ENCODE assay signal across 26 mouse cellular contexts in the genomic region with DNA sequence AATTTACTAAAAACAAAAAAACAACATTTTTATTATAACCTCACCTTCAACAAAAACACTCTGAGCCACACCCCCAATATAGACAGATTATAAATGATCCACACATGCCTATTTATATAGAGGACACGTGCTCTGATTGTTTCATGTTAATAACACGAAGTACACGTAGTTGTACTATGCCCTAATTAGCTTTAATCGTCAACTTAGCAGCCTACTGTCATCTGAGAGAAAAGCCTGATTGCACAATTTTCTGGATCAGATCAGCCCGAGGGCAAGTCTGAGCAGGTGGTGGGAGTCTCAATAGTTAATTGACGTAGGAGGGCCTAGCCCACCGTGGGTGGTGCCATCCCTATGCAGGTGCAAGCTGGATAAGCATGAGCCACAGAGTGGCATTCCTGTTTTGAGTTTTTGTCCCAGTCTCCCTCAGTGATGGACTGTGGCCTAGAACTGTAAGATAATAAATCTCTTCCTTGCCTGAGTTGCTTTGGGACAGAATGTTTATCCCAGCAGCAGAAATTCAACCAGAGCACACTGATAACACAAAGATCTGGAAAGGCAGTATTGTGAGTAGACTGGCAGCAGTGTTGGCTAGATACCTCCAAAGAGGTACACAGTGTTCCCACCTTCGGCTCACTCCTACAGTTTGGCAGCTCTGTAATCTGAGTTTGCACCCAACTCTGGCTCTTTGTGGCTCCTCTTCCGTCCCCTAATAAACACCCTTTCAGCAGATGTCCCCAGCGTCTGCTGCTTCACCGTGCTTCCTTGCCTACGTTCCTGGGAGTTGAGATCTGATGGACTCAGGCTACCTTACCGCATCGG.
DNase-seq lines count a peak whose midpoint lies in the region; ATAC-seq and TF ChIP-seq lines count a peak whose summit lies in the region.
"Had no signal": no experiment of that assay in that cellular context is flagged by ENCODE, and none has a peak within 500 bp of the region (broad histone marks: within the 10 kb centered on the region; RNA-seq: fewer than 3 reads in every experiment).

No protein-coding gene starts in this region.

- no peak overlapping the region for H3K4me3 ChIP-seq in hindbrain, postnatal 0 days (ENCODE audit: low read length)
- H3K4me3 ChIP-seq in hindbrain, embryonic 10.5 days = no peak overlapping the region
- H3K4me3 ChIP-seq in liver, embryonic 12.5 days = no peak overlapping the region
- H3K4me3 ChIP-seq in liver, embryonic 11.5 days (ENCODE audit: low read depth, low read length) = no peak overlapping the region
- H3K4me3 ChIP-seq in intestine, embryonic 16.5 days (ENCODE audit: low read length) = no peak overlapping the region
- H3K4me3 ChIP-seq: kidney, embryonic 15.5 days; limb, embryonic 12.5 days; midbrain, embryonic 10.5 days; myocyte; neural tube, embryonic 13.5 days had no signal

- TF ChIP-seq CTCF in hindbrain, postnatal 0 days (IDR thresholded peaks at IDR 0.05; ENCODE audit: low read depth) = no peak

- H3K9me3 ChIP-seq in hindbrain, postnatal 0 days (ENCODE audit: low read length) = no peaks in the 10 kb centered on the region
- H3K9me3 ChIP-seq in hindbrain, embryonic 10.5 days = no peaks in the 10 kb centered on the region
- H3K9me3 ChIP-seq in liver, embryonic 12.5 days (replicated peaks) = no peaks in the 10 kb centered on the region
- H3K9me3 ChIP-seq in liver, embryonic 11.5 days (ENCODE audit: control insufficient read depth, low read length) = no peaks in the 10 kb centered on the region
- no peaks in the 10 kb centered on the region for H3K9me3 ChIP-seq in intestine, embryonic 16.5 days (ENCODE audit: control insufficient read depth, low read length)
- H3K9me3 ChIP-seq: kidney, embryonic 15.5 days; limb, embryonic 12.5 days; midbrain, embryonic 10.5 days; neural tube, embryonic 13.5 days had no signal

- ATAC-seq in hindbrain, postnatal 0 days = 0 out of 2 replicates have a peak, but pooled peaks have one; percentile 43
- ATAC-seq in liver, embryonic 12.5 days = no peak
- ATAC-seq in liver, embryonic 11.5 days (replicated peaks; ENCODE audit: low FRiP score) = no peak
- ATAC-seq in intestine, embryonic 16.5 days = peak; percentile 65
- ATAC-seq: forebrain, embryonic 14.5 days; lung, postnatal 0 days; midbrain, embryonic 16.5 days; Patski had no signal

- H3K9ac ChIP-seq in hindbrain, postnatal 0 days (replicated peaks; ENCODE audit: low read length) = no peak overlapping the region
- H3K9ac ChIP-seq in liver, embryonic 12.5 days = no peak overlapping the region
- no peak overlapping the region for H3K9ac ChIP-seq in liver, embryonic 11.5 days (ENCODE audit: low read depth, low read length)
- H3K9ac ChIP-seq in intestine, embryonic 16.5 days (ENCODE audit: low read depth, low read length) = no peak overlapping the region
- H3K9ac ChIP-seq: kidney, embryonic 15.5 days; limb, embryonic 12.5 days; neural tube, embryonic 13.5 days had no signal

- H3K36me3 ChIP-seq in hindbrain, postnatal 0 days (ENCODE audit: insufficient read depth, low read length) = no peaks in the 10 kb centered on the region
- no peaks in the 10 kb centered on the region for H3K36me3 ChIP-seq in hindbrain, embryonic 10.5 days
- H3K36me3 ChIP-seq in liver, embryonic 12.5 days = no peaks in the 10 kb centered on the region
- H3K36me3 ChIP-seq in liver, embryonic 11.5 days (ENCODE audit: control insufficient read depth, insufficient read depth, low read length) = no peaks in the 10 kb centered on the region
- H3K36me3 ChIP-seq in intestine, embryonic 16.5 days (ENCODE audit: control insufficient read depth, insufficient read depth, low read length) = no peaks in the 10 kb centered on the region
- H3K36me3 ChIP-seq: G1E; kidney, embryonic 15.5 days; limb, embryonic 12.5 days; midbrain, embryonic 10.5 days; neural tube, embryonic 13.5 days had no signal

- WGBS in hindbrain, postnatal 0 days = 81% methylated on average over 14 of the region's 14 CpGs
- 91% methylated on average over 14 of the region's 14 CpGs for WGBS in hindbrain, embryonic 10.5 days
- 72% methylated on average over 14 of the region's 14 CpGs for WGBS in liver, embryonic 12.5 days (ENCODE audit: insufficient replicate concordance)
- WGBS in liver, embryonic 11.5 days = 76% methylated on average over 14 of the region's 14 CpGs
- WGBS in intestine, embryonic 16.5 days = 80% methylated on average over 14 of the region's 14 CpGs

- H3K4me2 ChIP-seq in hindbrain, postnatal 0 days (ENCODE audit: low read depth, low read length) = no peak overlapping the region
- no peak overlapping the region for H3K4me2 ChIP-seq in liver, embryonic 12.5 days
- no peak overlapping the region for H3K4me2 ChIP-seq in liver, embryonic 11.5 days
- no peak overlapping the region for H3K4me2 ChIP-seq in intestine, embryonic 16.5 days (ENCODE audit: low read depth, low read length)
- H3K4me2 ChIP-seq: heart, embryonic 11.5 days; kidney, embryonic 15.5 days; limb, embryonic 12.5 days; neural tube, embryonic 13.5 days had no signal

- no peaks in the 10 kb centered on the region for H3K4me1 ChIP-seq in hindbrain, postnatal 0 days (ENCODE audit: insufficient read depth, low read length)
- peaks cover 10% of the 10 kb centered on the region for H3K4me1 ChIP-seq in hindbrain, embryonic 10.5 days (replicated peaks)
- no peaks in the 10 kb centered on the region for H3K4me1 ChIP-seq in liver, embryonic 12.5 days
- no peaks in the 10 kb centered on the region for H3K4me1 ChIP-seq in liver, embryonic 11.5 days (replicated peaks; ENCODE audit: control insufficient read depth, insufficient read depth, low read length)
- no peaks in the 10 kb centered on the region for H3K4me1 ChIP-seq in intestine, embryonic 16.5 days (ENCODE audit: control insufficient read depth, insufficient read depth, low read length)
- H3K4me1 ChIP-seq: limb, embryonic 12.5 days; midbrain, embryonic 10.5 days; neural tube, embryonic 13.5 days had no signal

- no peaks in the 10 kb centered on the region for H3K27me3 ChIP-seq in hindbrain, postnatal 0 days (ENCODE audit: insufficient read depth, low read length)
- H3K27me3 ChIP-seq in hindbrain, embryonic 10.5 days (ENCODE audit: insufficient read depth, poor library complexity, severe bottlenecking) = no peaks in the 10 kb centered on the region
- H3K27me3 ChIP-seq in liver, embryonic 12.5 days (replicated peaks) = no peaks in the 10 kb centered on the region
- H3K27me3 ChIP-seq in liver, embryonic 11.5 days (replicated peaks; ENCODE audit: control insufficient read depth, insufficient read depth, low read length) = no peaks in the 10 kb centered on the region
- no peaks in the 10 kb centered on the region for H3K27me3 ChIP-seq in intestine, embryonic 16.5 days (replicated peaks; ENCODE audit: control insufficient read depth, insufficient read depth, low read length)
- H3K27me3 ChIP-seq: CH12.LX; kidney, embryonic 15.5 days; neural tube, embryonic 13.5 days; Patski had no signal

- no peak overlapping the region for H3K27ac ChIP-seq in hindbrain, postnatal 0 days
- no peak overlapping the region for H3K27ac ChIP-seq in hindbrain, embryonic 10.5 days
- H3K27ac ChIP-seq in liver, embryonic 12.5 days = 0 out of 2 replicates have a peak overlapping the region, but pooled peaks have one; percentile 15
- no peak overlapping the region; the same call in 1 of the 2 replicates for H3K27ac ChIP-seq in liver, embryonic 11.5 days (ENCODE audit: low read depth, low read length)
- H3K27ac ChIP-seq in intestine, embryonic 16.5 days (ENCODE audit: low read length) = no peak overlapping the region
- H3K27ac ChIP-seq: kidney, embryonic 15.5 days; limb, embryonic 12.5 days; macrophage; midbrain, embryonic 10.5 days; neural tube, embryonic 13.5 days had no signal

- no peak for DNase-seq in hindbrain, postnatal 0 days (ENCODE audit: low spot score)
- DNase-seq in hindbrain, embryonic 10.5 days (ENCODE audit: low spot score) = no peak
- no peak for DNase-seq in liver, embryonic 11.5 days (ENCODE audit: low spot score)
- DNase-seq in fat pad, adult 2 months (ENCODE audit: extremely low read depth, low read depth, low spot score) = peak; percentile 70
- no peak for DNase-seq in adrenal gland, postnatal 36 days
- no peak for DNase-seq in layer of hippocampus, adult 18-20 months (ENCODE audit: low spot score in 2 of 2)
- DNase-seq: cerebellum, adult 11-12 months; cerebellum, postnatal 10 days; layer of hippocampus, postnatal 36 days; spleen, adult 18-20 months; thymus, postnatal 25 days had no signal

Comparison
In these comparisons a context has a peak if more than half of its experiments do, and no peak if none do; other contexts are left out.
1. ATAC-seq: peak in hindbrain, postnatal 0 days (single experiment) and intestine, embryonic 16.5 days (single experiment); none in liver, embryonic 12.5 days (single experiment) and liver, embryonic 11.5 days (single experiment).